Mouse (Mus musculus) G1E (cell line): ENCODE measurements around the gene Pbld2. TPM values are rescaled to one million over a fixed set of nuclear protein-coding genes. Genes with fewer than 3 reads are reported as not detected.

ENCODE experiments used
- ATAC-seq: 2 replicates; pipeline ENCODE4 v1.8.0; 2016; ENCODE audit warnings: mild to moderate bottlenecking; ENCODE audit not compliant: insufficient number of reproducible peaks, poor library complexity, low FRiP score, severe bottlenecking; ENCODE audit errors: extremely low read depth
- DNase-seq: peaks from one replicate; pipeline ENCODE4 v3.0.0; 2012; ENCODE audit warnings: low spot score
- H3K27me3 ChIP-seq: 2 replicates; pipeline ENCODE4 v1.6.1; 2012; ENCODE audit warnings: mild to moderate bottlenecking, low read length, inconsistent platforms; ENCODE audit not compliant: insufficient read depth
- H3K36me3 ChIP-seq: replicated peaks from 2 replicates; pipeline ENCODE3; 2012; ENCODE audit warnings: mild to moderate bottlenecking, inconsistent platforms
- H3K4me1 ChIP-seq: 2 replicates; pipeline ENCODE4 v1.6.1; 2012; ENCODE audit warnings: low read depth, low read length, inconsistent platforms, mixed read lengths; ENCODE audit not compliant: insufficient read depth
- H3K4me3 ChIP-seq: 2 replicates; pipeline ENCODE4 v1.5.1; 2012; ENCODE audit warnings: low read depth, mild to moderate bottlenecking, inconsistent platforms, low read length, moderate library complexity, mixed read lengths
- H3K9me3 ChIP-seq: replicated peaks from 2 replicates; pipeline ENCODE4 v1.6.1; 2012; ENCODE audit warnings: inconsistent platforms
- CTCF ChIP-seq: IDR thresholded peaks from 2 replicates; pipeline ENCODE4 v1.5.1; 2012; ENCODE audit warnings: low read depth, low read length, inconsistent platforms, mixed read lengths
- GATA1 ChIP-seq: IDR thresholded peaks from 2 replicates; pipeline ENCODE4 v1.6.1; 2012; ENCODE audit warnings: borderline replicate concordance, low read length, inconsistent platforms, mixed read lengths
- GATA2 ChIP-seq: IDR thresholded peaks from 2 replicates; pipeline ENCODE4 v1.6.1; 2012; ENCODE audit warnings: low read depth, low read length, inconsistent platforms, borderline replicate concordance
- POLR2AphosphoS5 ChIP-seq: IDR thresholded peaks from 2 replicates; pipeline ENCODE4 v1.6.1; 2012; ENCODE audit warnings: low read depth, low read length, inconsistent platforms; ENCODE audit not compliant: insufficient replicate concordance
- TAL1 ChIP-seq: conservative IDR thresholded peaks from 2 replicates; pipeline ENCODE4 v1.6.1; 2012; ENCODE audit warnings: low read depth, low read length, inconsistent platforms, mixed read lengths
- polyA plus RNA-seq: library from polyadenylated mRNA; stranded (reverse); fragments of >175 nt; gene quantifications from 2 replicates; pipeline ENCODE4 v1.2.3, GENCODE M21; 2012
- total RNA-seq, 2 experiments: library from RNA; stranded (forward) in 1 of 2; stranded (reverse) in 1 of 2; fragments of 200-1000 nt in 1 of 2; fragments of >200 nt in 1 of 2; fragmentation: Nextera tagmentation in 1 of 2; gene quantifications; 2 replicates each; pipeline ENCODE4 v1.2.3; 2014 to 2017

The Pbld2 gene
- total and polyA plus RNA-seq, 3 experiments: not detected

DNA sequence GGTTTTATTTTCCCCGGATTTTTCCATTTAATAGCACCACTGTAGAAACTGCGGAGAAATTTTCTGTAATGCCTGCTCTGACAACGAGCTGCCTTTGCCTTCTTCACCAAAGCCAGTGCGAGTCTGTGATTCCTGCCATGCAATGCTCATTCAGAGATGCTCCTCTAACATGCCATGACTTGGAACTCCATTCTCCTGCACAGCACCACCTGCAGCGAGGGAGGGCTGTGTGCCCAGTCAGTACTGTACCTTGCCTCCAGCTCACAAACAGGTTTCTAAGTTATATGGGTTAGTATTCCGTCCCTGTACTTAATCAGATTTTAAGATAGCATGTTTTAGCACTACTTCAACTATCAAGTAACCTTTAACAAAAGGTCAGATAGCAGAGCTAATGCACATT, 12.6 kb upstream of the Pbld2 start:
- Histone ChIP-seq H3K9me3 (no peaks in the 10 kb centered on the region), H3K36me3 (peaks cover 66% of the 10 kb centered on the region), H3K27me3 (no peaks in the 10 kb centered on the region), H3K4me3 (no peak overlapping the region), H3K4me1 (no peaks in the 10 kb centered on the region)
- DNase-seq (no peak), ATAC-seq (no peak)
- TF ChIP-seq GATA1 (no peak), TAL1 (no peak), POLR2AphosphoS5 (no peak), CTCF (no peak), GATA2 (no peak)

DNA sequence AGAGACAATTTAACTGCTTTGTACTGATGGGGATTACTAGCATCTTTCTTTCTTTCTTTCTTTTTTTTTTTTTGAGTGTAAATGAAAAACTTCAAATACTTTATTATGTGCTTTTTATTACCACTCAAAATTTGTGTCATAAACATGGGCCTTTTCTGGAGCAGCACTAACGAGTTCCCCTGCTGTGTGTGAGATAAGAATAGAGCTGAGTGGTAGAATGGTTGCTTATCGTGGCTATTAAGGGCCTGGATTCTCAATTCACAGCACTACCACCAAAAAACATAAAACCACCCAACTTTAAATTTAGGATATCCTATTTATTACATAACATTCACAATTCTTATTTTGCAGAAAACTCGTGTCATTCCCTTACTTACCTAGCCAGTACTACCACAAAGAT, 10.6 kb upstream of the Pbld2 start:
- Histone ChIP-seq H3K9me3 (no peaks in the 10 kb centered on the region), H3K36me3 (peaks cover 64% of the 10 kb centered on the region), H3K4me1 (no peaks in the 10 kb centered on the region), H3K27me3 (no peaks in the 10 kb centered on the region), H3K4me3 (no peak overlapping the region)
- ATAC-seq (no peak), DNase-seq (no peak)
- TF ChIP-seq TAL1 (no peak), CTCF (no peak), GATA1 (no peak), POLR2AphosphoS5 (no peak), GATA2 (no peak)

DNA sequence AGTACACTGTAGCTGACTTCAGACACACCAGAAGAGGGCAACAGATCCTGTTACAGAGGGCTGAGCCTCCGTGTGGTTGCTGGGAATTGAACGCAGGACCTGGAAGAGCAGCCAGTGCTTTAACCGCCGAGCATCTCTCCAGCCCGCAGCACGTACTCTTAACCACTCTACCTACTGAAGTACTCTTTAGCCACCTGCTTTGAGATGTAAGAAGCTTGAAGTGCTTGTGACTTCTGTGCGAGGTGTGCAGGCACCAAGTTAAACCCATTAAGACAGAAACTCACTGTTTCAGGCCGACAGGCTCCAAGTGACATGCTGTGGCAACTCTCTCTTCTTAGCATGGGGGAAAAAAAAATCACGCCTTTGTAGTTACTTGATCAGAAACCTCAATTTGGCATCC, 9.9 kb upstream of the Pbld2 start:
- H3K4me1 ChIP-seq: no peaks in the 10 kb centered on the region
- TF ChIP-seq POLR2AphosphoS5 (no peak), TAL1 (no peak), CTCF (no peak), GATA1 (no peak), GATA2 (no peak)
- DNase-seq (no peak), ATAC-seq (no peak)
- no peaks in the 10 kb centered on the region for H3K27me3 ChIP-seq
- H3K36me3 ChIP-seq: peaks cover 64% of the 10 kb centered on the region
- no peak overlapping the region for H3K4me3 ChIP-seq
- no peaks in the 10 kb centered on the region for H3K9me3 ChIP-seq

DNA sequence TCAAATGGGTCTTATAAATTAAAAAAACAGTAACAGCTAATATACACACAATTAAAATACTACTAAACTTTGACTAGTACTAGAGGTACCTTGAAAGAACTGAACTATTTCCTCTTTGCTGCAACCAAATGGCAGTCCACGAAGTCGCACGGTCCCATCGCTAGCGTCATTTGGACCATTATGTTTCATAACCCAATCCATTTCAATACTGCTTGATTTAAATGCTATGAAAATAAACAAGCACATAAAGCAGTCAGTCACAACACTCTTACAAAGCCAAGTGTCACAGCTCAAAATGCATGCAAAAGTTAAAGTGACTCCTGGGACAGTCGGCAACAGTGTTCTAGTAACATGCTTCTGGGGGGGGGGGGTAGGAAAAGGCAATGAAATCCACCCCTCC, 4.8 kb upstream of the Pbld2 start:
- Histone ChIP-seq H3K9me3 (no peaks in the 10 kb centered on the region), H3K27me3 (no peaks in the 10 kb centered on the region), H3K36me3 (peaks cover 33% of the 10 kb centered on the region), H3K4me1 (peaks cover 7% of the 10 kb centered on the region), H3K4me3 (no peak overlapping the region)
- TF ChIP-seq CTCF (no peak), GATA1 (no peak)
- DNase-seq (no peak), ATAC-seq (no peak)

DNA sequence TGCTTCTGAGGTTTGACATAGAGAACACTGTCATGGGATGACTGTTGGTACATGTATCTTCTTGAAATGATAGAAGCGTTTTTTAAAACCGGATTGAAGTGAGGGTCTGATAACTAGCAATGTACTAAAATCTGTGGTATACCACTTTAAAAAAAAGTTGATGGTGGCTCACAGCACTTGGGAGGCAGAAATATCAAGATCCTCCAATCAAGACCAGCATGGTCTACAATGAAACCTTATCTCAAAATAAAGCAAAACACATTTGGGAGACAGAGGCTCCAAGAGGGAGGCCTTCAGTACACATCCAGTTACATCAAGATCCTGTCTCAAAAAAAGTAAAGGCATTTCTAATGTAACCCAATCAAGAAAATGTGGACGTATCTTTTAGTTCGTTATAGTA, 2.4 kb upstream of the Pbld2 start:
- DNase-seq (no peak), ATAC-seq (no peak; the same call in 1 of the 2 replicates)
- no peaks in the 10 kb centered on the region for H3K27me3 ChIP-seq
- TF ChIP-seq TAL1: 0 out of 2 replicates have a peak, but pooled peaks have one; percentile 7
- TF ChIP-seq GATA1: no peak
- peaks cover 16% of the 10 kb centered on the region for H3K36me3 ChIP-seq
- no peaks in the 10 kb centered on the region for H3K9me3 ChIP-seq
- H3K4me1 ChIP-seq: peaks cover 11% of the 10 kb centered on the region
- H3K4me3 ChIP-seq: no peak overlapping the region; the same call in 1 of the 2 replicates

DNA sequence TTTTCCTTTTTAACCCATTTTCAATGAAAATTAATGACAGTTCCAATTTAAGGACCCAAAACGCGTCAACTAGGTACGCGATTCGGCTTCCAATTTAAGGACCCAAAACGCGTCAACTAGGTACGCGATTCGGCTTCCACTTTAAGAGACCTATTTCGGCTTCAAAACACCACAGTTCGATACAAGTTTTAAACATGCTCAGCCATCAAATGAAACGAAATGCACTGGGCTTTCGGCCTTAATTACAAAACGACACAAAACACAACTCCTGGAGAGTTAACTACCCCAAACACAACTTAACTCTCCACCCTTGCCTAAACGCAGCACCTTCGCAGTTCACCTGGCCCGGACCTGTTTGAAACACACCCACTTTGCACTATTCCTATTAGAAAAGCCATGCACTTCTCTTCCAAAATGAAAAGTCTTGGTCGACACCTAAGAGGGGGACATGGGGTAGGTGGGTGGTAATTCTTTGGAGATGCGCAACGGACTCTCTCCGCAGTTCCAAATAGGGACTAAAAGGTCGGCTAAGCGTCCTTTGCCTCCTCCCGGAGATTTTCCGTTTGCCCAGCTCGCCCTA, 1.5 kb upstream of the Pbld2 start:
- DNase-seq (no peak), ATAC-seq (no peak)
- peak overlapping the region; percentile 77 for H3K4me3 ChIP-seq
- no peaks in the 10 kb centered on the region for H3K27me3 ChIP-seq
- H3K9me3 ChIP-seq: no peaks in the 10 kb centered on the region
- TF ChIP-seq CTCF (no peak), TAL1 (no peak), GATA2 (no peak), GATA1 (no peak), POLR2AphosphoS5 (no peak)
- peaks cover 11% of the 10 kb centered on the region for H3K4me1 ChIP-seq
- H3K36me3 ChIP-seq: peaks cover 9% of the 10 kb centered on the region

DNA sequence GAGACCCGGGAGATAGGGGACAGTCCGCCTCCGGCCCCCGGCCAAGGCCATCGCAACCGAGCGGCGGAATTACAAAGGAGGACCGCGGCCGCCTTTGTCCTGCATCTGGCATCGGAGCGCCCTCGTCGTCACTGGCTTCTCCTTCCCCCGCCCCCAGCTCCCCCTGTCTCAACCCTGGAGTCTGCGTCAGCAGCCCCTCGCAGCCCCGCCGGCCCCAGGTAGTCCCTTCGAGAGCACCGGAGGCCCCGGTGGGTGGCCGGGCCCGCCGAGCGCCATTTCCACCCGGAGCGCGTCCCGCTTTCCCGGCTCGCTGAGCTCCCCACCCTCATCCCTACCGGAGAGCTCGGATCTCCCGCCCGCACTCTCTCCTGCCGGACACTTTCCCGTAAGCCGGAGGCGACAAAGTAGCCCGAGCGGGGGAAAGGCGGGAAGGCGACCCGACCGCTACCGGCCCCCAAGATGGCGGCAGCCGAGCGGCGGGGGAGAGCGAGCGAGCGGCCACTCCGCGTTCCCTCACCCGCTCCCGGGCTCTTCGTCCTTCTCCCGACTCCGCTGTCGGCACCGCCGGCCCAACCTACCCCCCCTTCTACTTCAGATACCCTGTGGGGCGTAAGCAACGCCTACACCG, 880 bp upstream of the Pbld2 start:
- TF ChIP-seq GATA2: no peak
- no peak for TF ChIP-seq POLR2AphosphoS5
- TF ChIP-seq GATA1: no peak
- TF ChIP-seq CTCF: no peak
- no peak for TF ChIP-seq TAL1
- DNase-seq (peak; percentile 23), ATAC-seq (no peak)
- Histone ChIP-seq H3K27me3 (no peaks in the 10 kb centered on the region), H3K4me3 (peak overlapping the region; percentile 77), H3K4me1 (peaks cover 11% of the 10 kb centered on the region), H3K9me3 (no peaks in the 10 kb centered on the region), H3K36me3 (peaks cover 5% of the 10 kb centered on the region)
